Mouse (Mus musculus) forebrain, postnatal 0 days (tissue): ENCODE results near the gene Ndufa10. TPM values are rescaled to one million over a fixed set of nuclear protein-coding genes. Genes with fewer than 3 reads are reported as not detected.
A peak's percentile ranks its signal among the peaks of the same experiment; 100 is the strongest.
"Not testable (repeated sequence)": the region's sequence is repeated elsewhere in the genome, so short reads cannot be mapped to it uniquely, and the experiment has no call there.

ENCODE experiments used
- ATAC-seq: fragments of 200-750 bp; cut with Nextera tagmentation; 2 replicates; pipeline ENCODE4 v1.8.0; 2017; ENCODE audit warnings: mild to moderate bottlenecking, moderate library complexity
- DNase-seq: peaks from one replicate; pipeline ENCODE4 v3.0.0-alpha.2; 2015
- H3K27ac ChIP-seq: fragments of 300-500 bp; sonication (generic); 2 replicates; pipeline ENCODE4 v1.5.1; 2014; ENCODE audit warnings: low read depth, mild to moderate bottlenecking, antibody characterized with exemption, low read length, moderate library complexity, mixed read lengths
- H3K27me3 ChIP-seq: fragments of 300-500 bp; sonication (generic); 2 replicates; pipeline ENCODE4 v1.6.1; 2014; ENCODE audit warnings: mild to moderate bottlenecking, low read length, mixed read lengths; ENCODE audit not compliant: insufficient read depth
- H3K36me3 ChIP-seq: fragments of 300-500 bp; sonication (generic); 2 replicates; pipeline ENCODE4 v1.6.1; 2014; ENCODE audit warnings: mild to moderate bottlenecking, moderate library complexity; ENCODE audit not compliant: insufficient read depth
- H3K4me1 ChIP-seq: fragments of 300-500 bp; sonication (generic); 2 replicates; pipeline ENCODE4 v1.6.1; 2014; ENCODE audit warnings: antibody characterized with exemption; ENCODE audit not compliant: insufficient read depth
- H3K4me2 ChIP-seq: fragments of 300-500 bp; sonication (generic); 2 replicates; pipeline ENCODE4 v1.6.1; 2014; ENCODE audit warnings: low read depth, mild to moderate bottlenecking, moderate library complexity
- H3K4me3 ChIP-seq: fragments of 300-500 bp; sonication (generic); 2 replicates; pipeline ENCODE4 v1.5.1; 2014; ENCODE audit warnings: low read depth, low read length, mixed read lengths
- H3K9ac ChIP-seq: fragments of 300-500 bp; sonication (generic); 2 replicates; pipeline ENCODE4 v1.6.1; 2014; ENCODE audit warnings: mild to moderate bottlenecking
- H3K9me3 ChIP-seq: fragments of 300-500 bp; sonication (generic); 2 replicates; pipeline ENCODE4 v1.6.1; 2016; ENCODE audit warnings: low read length
- CTCF ChIP-seq: sonication (generic); IDR thresholded peaks from 2 replicates; pipeline ENCODE4 v1.5.1; 2016; ENCODE audit warnings: antibody characterized with exemption, control low read depth, low read depth
- WGBS: fragments of 180-500 bp; shearing (Covaris S2); extraction: QIAGEN DNeasy Blood & Tissue Kit; methylation state at CpG from one replicate; pipeline ENCODE4 v1.1.7; 2014; 5-methylcytosine and 5-hydroxymethylcytosine counted together
- polyA plus RNA-seq: library from polyadenylated mRNA; unstranded; fragments of >200 nt; fragmentation: Nextera tagmentation; extraction: Ambion mirVana; gene quantifications from 2 replicates; pipeline ENCODE4 v1.2.1, GENCODE M21; 2015
- total RNA-seq: library from RNA; depleted of rRNA; stranded (reverse); fragments of >200 nt; gene quantifications from 2 replicates; pipeline ENCODE4 v1.2.3, GENCODE M21; 2014; rRNA removed

Gene Ndufa10
- 181 and 182 TPM in 2 replicates for total RNA-seq
- polyA plus RNA-seq = 335 and 345 TPM in 2 replicates

DNA sequence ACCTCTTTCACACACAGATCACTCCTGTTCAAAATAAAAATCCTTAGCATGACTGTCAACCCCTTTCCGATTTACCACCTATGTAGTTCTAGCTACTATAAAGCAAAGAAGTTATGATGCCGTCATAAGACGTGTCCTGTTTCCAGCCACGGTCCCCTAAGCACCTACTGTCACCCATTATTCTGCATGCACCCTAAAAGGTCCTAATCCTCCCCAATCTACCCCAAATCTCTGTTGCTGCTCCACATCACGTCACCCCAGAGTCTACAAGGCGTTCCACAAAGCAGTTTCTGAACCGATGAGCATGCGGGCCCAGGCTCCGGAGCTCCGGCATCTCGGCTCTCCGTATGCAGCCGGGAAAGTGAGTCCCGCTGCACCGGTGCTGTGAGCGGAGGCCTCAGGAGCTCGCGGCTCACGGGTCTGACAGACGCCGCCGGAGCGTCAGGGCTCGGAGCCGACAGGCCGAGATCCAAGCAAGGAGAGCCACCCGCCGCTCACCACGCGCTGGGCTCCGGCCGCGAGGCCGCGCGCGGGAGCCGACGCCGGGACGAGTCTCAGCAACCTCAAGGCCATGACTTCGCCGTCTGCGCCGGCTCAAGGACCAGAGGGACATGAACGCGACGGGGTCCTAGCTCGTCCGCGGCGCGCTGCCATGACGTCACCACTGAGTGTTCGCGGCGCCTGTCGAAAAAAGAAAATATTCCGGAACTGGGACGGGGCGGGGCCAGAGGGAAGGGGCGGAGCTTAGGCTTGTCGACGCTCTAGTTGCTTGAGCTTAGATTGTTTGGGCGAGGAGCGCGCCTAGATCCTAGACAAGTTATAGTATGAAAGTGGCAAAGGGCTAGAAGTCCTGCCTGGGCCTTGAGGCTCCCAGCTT is at the start of gene Ndufa10:
Gene Ndufa10, minus strand, starts transcription at position 696 of the 877 bp plus-strand sequence.
- Histone ChIP-seq H3K4me3 (peak within 1 kb of the TSS; percentile 84), H3K36me3 (peaks cover 29% of the 10 kb centered on the region), H3K9me3 (no peaks in the 10 kb centered on the region), H3K27me3 (no peaks in the 10 kb centered on the region), H3K4me2 (peak within 1 kb of the TSS; percentile 91), H3K9ac (peak within 1 kb of the TSS; percentile 91), H3K27ac (peak within 1 kb of the TSS; percentile 77), H3K4me1 (peaks cover 11% of the 10 kb centered on the region)
- DNase-seq (peak; percentile 98), ATAC-seq (peak; percentile 94)
- no peak for TF ChIP-seq CTCF
- 1% methylated on average over 67 of the region's 67 CpGs for WGBS

DNA sequence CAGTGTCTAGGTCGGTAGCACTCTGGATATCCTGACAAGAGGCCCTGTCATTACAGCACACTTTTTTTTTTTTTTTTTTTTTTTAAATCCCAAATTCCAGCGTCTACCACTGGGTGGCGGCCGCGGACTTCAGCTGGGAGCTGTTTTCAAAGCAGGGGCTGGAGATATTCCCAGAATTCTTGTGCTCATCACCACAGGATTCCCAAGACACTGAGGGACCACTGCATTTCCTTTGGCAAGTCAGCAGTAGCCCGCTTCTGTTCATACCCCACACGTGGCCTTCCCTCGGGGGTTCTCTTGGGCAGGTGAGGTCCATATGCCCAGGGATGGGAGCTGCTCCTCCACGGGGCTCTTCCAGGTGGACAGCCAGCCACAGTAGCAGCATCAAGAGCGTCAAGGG is 47.7 kb upstream of the Ndufa10 start:
- Histone ChIP-seq H3K36me3 (no peaks in the 10 kb centered on the region), H3K4me2 (peak overlapping the region; percentile 26; the same call in 1 of the 2 replicates), H3K27me3 (no peaks in the 10 kb centered on the region), H3K4me1 (peaks cover 4% of the 10 kb centered on the region; the same call in 1 of the 2 replicates), H3K4me3 (no peak overlapping the region), H3K9ac (no peak overlapping the region), H3K27ac (0 out of 2 replicates have a peak overlapping the region, but pooled peaks have one; percentile 21), H3K9me3 (no peaks in the 10 kb centered on the region)
- WGBS = 17% methylated on average over 10 of the region's 10 CpGs
- peak; percentile 83 for TF ChIP-seq CTCF
- peak; percentile 72 for ATAC-seq
- peak; percentile 86 for DNase-seq

DNA sequence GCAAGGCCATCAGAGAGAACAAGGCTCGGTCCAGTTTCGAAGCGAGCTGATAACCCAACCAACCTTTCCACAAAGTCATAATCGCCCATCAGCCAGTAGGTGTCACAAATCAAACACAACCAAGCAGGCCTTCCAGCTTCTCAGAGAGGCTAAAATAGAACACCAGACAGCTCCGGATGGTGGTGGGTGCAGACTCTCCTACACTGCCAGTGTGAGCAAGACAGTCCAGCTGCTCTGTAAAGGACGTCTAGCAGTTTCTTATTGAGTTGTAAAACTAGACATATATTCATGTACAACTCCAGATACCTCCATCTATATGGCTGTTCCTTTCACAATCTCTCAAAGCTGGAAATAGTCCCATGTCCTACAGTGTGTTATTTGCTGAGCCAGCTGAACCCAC is 45.4 kb upstream of the Ndufa10 start:
- no peak overlapping the region for H3K9ac ChIP-seq
- ATAC-seq (no peak), DNase-seq (no peak)
- 90% methylated on average over 6 of the region's 6 CpGs for WGBS
- no peak overlapping the region for H3K27ac ChIP-seq
- no peaks in the 10 kb centered on the region for H3K9me3 ChIP-seq
- no peak overlapping the region for H3K4me3 ChIP-seq
- no peak for TF ChIP-seq CTCF
- H3K4me1 ChIP-seq = peaks cover 4% of the 10 kb centered on the region; the same call in 1 of the 2 replicates
- no peak overlapping the region for H3K4me2 ChIP-seq
- H3K36me3 ChIP-seq = no peaks in the 10 kb centered on the region
- H3K27me3 ChIP-seq = no peaks in the 10 kb centered on the region; the same call in 1 of the 2 replicates

DNA sequence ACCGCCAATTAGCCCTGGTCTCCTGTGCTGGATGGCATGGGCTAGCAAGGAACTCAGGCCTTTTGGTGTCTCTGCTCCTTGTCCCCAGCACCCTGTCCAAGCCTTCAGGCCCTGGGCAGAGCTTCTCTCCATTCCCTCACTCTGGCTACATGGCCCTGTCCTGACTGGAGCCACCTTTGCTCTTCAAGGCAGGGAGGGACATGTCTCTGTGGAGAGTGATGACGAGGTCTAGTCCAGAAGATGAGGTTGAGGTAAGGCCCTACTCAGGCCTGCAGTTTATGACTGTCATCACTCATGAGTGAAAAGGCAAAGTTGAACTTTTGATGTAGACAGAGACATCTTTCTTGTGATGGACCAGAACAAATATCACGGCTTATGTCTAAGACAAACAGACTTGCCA is 44.9 kb upstream of the Ndufa10 start, which contains the start of gene Olfr1414:
Gene Olfr1414, minus strand, starts transcription at position 101 of the 400 bp plus-strand sequence.
- no peak for DNase-seq
- no peak within 1 kb of the TSS for H3K4me3 ChIP-seq
- 77% methylated on average over 3 of the region's 3 CpGs for WGBS
- no peak for ATAC-seq
- no peak within 1 kb of the TSS for H3K27ac ChIP-seq
- H3K36me3 ChIP-seq = no peaks in the 10 kb centered on the region
- H3K9me3 ChIP-seq = no peaks in the 10 kb centered on the region
- no peak within 1 kb of the TSS for H3K9ac ChIP-seq
- no peak within 1 kb of the TSS for H3K4me2 ChIP-seq
- H3K4me1 ChIP-seq = peaks cover 4% of the 10 kb centered on the region; the same call in 1 of the 2 replicates
- H3K27me3 ChIP-seq = no peaks in the 10 kb centered on the region; the same call in 1 of the 2 replicates
- TF ChIP-seq CTCF = no peak

- no peak overlapping the region for H3K27ac ChIP-seq
- WGBS = 84% methylated on average over 11 of the region's 11 CpGs
- H3K9ac ChIP-seq = no peak overlapping the region
- no peaks in the 10 kb centered on the region for H3K9me3 ChIP-seq
- TF ChIP-seq CTCF = no peak
- no peak overlapping the region for H3K4me3 ChIP-seq
- DNase-seq = no peak
- no peak overlapping the region for H3K4me2 ChIP-seq
- no peak for ATAC-seq
- H3K4me1 ChIP-seq = no peaks in the 10 kb centered on the region
- H3K27me3 ChIP-seq = no peaks in the 10 kb centered on the region; the same call in 1 of the 2 replicates
- no peaks in the 10 kb centered on the region for H3K36me3 ChIP-seq
Observed at GRCm38 (mm10) chr1:92515390-92515789, 41.7 kb upstream of the Ndufa10 start.

DNA sequence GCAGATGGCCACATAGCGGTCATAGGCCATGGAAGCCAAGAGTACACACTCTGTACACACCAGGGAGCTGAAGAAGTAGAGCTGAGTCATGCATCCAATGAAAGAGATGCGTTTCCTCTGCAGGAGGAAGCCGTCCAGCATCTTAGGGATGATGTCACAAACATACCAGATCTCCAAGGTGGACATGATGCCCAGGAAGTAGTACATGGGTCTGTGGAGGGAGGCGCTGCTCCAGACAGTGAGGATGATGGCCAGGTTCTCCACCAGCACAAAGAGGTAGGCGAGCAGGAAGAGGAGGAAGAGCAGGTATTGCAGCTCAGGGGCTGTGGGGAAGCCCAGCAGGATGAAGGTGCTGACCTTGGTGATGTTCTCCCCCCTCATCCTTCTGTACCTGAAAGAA is 38.0 kb upstream of the Ndufa10 start:
- not testable (repeated sequence) for H3K4me1 ChIP-seq, H3K36me3 ChIP-seq, ATAC-seq, H3K27ac ChIP-seq, DNase-seq, H3K9ac ChIP-seq, H3K4me2 ChIP-seq, H3K27me3 ChIP-seq, H3K9me3 ChIP-seq, H3K4me3 ChIP-seq
- 90% methylated on average over 4 of the region's 5 CpGs for WGBS

GRCm38 (mm10) chr1:92496001-92496400 is 22.3 kb upstream of the Ndufa10 start, which contains the start of gene Olfr1415:
Gene Olfr1415, minus strand, starts transcription at chr1:92496101.
- H3K4me3 ChIP-seq = no peak within 1 kb of the TSS
- WGBS = 77% methylated on average over 2 of the region's 2 CpGs
- no peak within 1 kb of the TSS for H3K4me2 ChIP-seq
- no peak within 1 kb of the TSS for H3K9ac ChIP-seq
- ATAC-seq (no peak), DNase-seq (no peak)
- 0 out of 2 replicates have a peak, but pooled peaks cover 4% of the 10 kb centered on the region for H3K9me3 ChIP-seq
- no peak within 1 kb of the TSS for H3K27ac ChIP-seq
- H3K4me1 ChIP-seq = no peaks in the 10 kb centered on the region
- TF ChIP-seq CTCF = no peak
- no peaks in the 10 kb centered on the region for H3K27me3 ChIP-seq
- H3K36me3 ChIP-seq = no peaks in the 10 kb centered on the region
